Mouse (Mus musculus): ENCODE data around the gene Krt34.

DNA sequence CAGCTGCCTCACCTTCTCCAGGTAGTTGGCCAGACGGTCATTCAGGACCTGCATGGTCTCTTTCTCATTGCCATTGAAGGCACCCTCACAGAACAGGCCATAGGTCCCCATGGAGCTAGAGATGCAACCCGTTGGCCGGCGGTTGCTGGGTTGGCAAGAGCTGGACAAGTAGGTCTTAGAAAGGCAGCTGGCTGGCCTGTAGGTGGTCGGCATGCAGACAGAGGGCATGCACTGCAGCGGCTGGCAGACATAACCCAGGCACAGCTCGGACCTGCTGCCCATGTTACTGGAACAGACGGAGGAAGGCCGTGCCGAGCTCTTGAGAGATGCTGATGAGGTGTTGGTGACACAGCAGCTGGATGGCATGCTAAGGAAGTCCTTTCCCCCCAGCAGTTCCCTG is 46.5 kb upstream of the Krt34 start, which contains the start of gene Krt32:
- TF ChIP-seq CEBPB (IDR thresholded peaks at IDR 0.05; ENCODE audit: low read depth), result no peak
- no peak for TF ChIP-seq CTCF (IDR thresholded peaks at IDR 0.05; ENCODE audit: control insufficient read depth, insufficient read depth, insufficient read length)
- no peak for TF ChIP-seq MYOG (IDR thresholded peaks at IDR 0.05; ENCODE audit: control insufficient read depth, extremely low read depth, insufficient read length)

All from C2C12 (cell line).